Mouse (Mus musculus): ENCODE data around the gene Gm20388.

DNA sequence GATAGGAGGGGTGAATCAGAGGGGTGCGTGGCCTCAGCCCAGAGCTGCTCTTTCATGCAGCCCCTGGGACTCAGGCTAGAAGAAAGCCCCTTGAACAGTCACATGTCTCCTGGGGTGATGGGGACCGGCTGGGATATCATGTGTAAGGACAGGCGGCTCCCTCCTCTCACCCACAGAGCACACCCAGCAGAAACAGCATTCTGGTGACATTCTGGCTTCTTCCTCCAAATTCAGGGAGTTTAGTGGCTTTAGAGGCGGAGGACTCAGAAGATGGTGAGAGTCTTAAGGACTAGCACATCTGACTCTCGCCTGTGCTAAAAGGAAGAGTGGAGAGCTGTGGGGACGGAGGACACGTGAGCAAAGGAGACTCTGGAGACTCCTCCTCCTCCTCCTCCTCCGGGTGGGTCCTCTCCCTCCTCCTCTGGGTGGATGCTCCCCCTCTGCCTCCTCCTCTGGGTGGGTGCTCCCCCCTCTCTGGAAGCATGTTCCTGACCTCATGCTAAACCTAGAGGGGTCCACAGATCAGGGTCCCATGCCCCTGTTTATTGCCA lies 1265.0 kb downstream of the Gm20388 start:
- TF ChIP-seq POLR2A (IDR thresholded peaks at IDR 0.05; ENCODE audit: insufficient read depth, low read depth, low read length), result no peak
- no peak for TF ChIP-seq CTCF (IDR thresholded peaks at IDR 0.05; ENCODE audit: insufficient read depth, low read depth, low read length)

Data from olfactory bulb, adult 2 months (tissue).